Mouse (Mus musculus) hindbrain, embryonic 16.5 days (tissue): ENCODE data around the gene Olfr1506. TPM values are rescaled to one million over a fixed set of nuclear protein-coding genes. Genes with fewer than 3 reads are reported as not detected.

Experiments
- polyA plus RNA-seq: library from polyadenylated mRNA; unstranded; fragments of >200 nt; fragmentation: Nextera tagmentation; extraction: Ambion mirVana; gene quantifications from 2 replicates; pipeline ENCODE4 v1.2.1, GENCODE M21; 2015

Olfr1506 gene
- polyA plus RNA-seq, 1 experiment from 2014 or later: not detected

Other genes starting within 250 kb of the Olfr1506 start
- gene Olfr1261, start 233.3 kb downstream of the Olfr1506 start, polyA plus RNA-seq: not detected in 2 replicates
- not detected in 2 replicates for gene Olfr1262, start 224.3 kb downstream of the Olfr1506 start, polyA plus RNA-seq
- not detected in 2 replicates for gene Olfr1263, start 212.4 kb downstream of the Olfr1506 start, polyA plus RNA-seq
- not detected in 2 replicates for gene Olfr1264, start 198.9 kb downstream of the Olfr1506 start, polyA plus RNA-seq
- not detected in 2 replicates for gene Olfr1265, start 189.2 kb downstream of the Olfr1506 start, polyA plus RNA-seq
- gene Olfr140, start 160.9 kb downstream of the Olfr1506 start, polyA plus RNA-seq: not detected in 2 replicates
- not detected in 2 replicates for gene Olfr1269, start 103.1 kb downstream of the Olfr1506 start, polyA plus RNA-seq
- not detected in 2 replicates for gene Olfr32, start 82.2 kb downstream of the Olfr1506 start, polyA plus RNA-seq
- not detected in 2 replicates for gene Olfr1270, start 71.4 kb downstream of the Olfr1506 start, polyA plus RNA-seq
- not detected in 2 replicates for gene Olfr142, start 33.1 kb upstream of the Olfr1506 start, polyA plus RNA-seq
- not detected in 2 replicates for gene Olfr1271, start 46.5 kb upstream of the Olfr1506 start, polyA plus RNA-seq
- gene Olfr1272, start 68.3 kb upstream of the Olfr1506 start, polyA plus RNA-seq: not detected in 2 replicates
- not detected in 2 replicates for gene Gm13769, start 97.7 kb upstream of the Olfr1506 start, polyA plus RNA-seq
- not detected in 2 replicates for gene Olfr1274-ps, start 174.2 kb upstream of the Olfr1506 start, polyA plus RNA-seq